Mouse (Mus musculus): ENCODE measurements around the gene Etfdh. TPM values are rescaled to one million over a fixed set of nuclear protein-coding genes. Genes with fewer than 3 reads are reported as not detected.

Etfdh gene
- polyA plus RNA-seq (2016; fragmentation: Nextera tagmentation; extraction: Ambion mirVana), result 88.6 and 129 TPM in 2 replicates

- H3K4me1 ChIP-seq, result peaks cover 7% of the 10 kb centered on the region; the same call in 1 of the 2 replicates
- H3K36me3 ChIP-seq, result peaks cover 27% of the 10 kb centered on the region
- no peaks in the 10 kb centered on the region for H3K27me3 ChIP-seq (ENCODE audit: insufficient read depth, poor library complexity, severe bottlenecking)
- no peaks in the 10 kb centered on the region for H3K9me3 ChIP-seq
- peak within 1 kb of the TSS; percentile 79 for H3K4me3 ChIP-seq
- no peak for DNase-seq (ENCODE audit: low spot score)
- WGBS, result 2% methylated on average over 11 of the region's 11 CpGs
- H3K27ac ChIP-seq, result peak within 1 kb of the TSS; percentile 90
These were observed at the start of gene Etfdh for GRCm38 (mm10) chr3:79629416-79629730. TSS of gene Etfdh (minus strand) at chr3:79629500.

DNA sequence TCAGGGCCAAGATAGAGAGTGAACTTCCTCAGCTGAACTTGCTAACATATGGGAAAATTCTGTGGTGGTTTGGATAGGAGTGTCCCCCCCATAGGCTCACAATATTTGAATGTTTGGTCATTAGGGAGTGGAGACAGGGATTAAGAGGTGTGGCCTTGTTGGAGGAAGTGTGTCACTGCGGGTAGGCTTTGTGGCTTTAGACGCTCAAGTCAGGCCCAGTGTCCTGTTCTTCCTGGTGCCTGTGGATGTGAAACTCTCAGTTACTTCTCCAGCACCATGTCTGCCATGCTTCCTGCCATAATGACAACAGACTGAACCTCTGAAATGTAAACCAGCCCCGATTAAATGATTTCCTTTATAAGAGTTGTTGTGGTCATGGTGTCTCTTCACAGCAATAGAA lies 47.1 kb upstream of the Etfdh start:
- H3K9me3 ChIP-seq, result no peaks in the 10 kb centered on the region
- no peak for DNase-seq (ENCODE audit: low spot score)
- H3K36me3 ChIP-seq, result no peaks in the 10 kb centered on the region
- no peaks in the 10 kb centered on the region for H3K4me1 ChIP-seq
- no peak overlapping the region for H3K4me3 ChIP-seq
- 88% methylated on average over 3 of the region's 3 CpGs for WGBS
- no peaks in the 10 kb centered on the region for H3K27me3 ChIP-seq (ENCODE audit: insufficient read depth, poor library complexity, severe bottlenecking)
- no peak overlapping the region for H3K27ac ChIP-seq

- H3K9me3 ChIP-seq, result no peaks in the 10 kb centered on the region
- no peaks in the 10 kb centered on the region for H3K36me3 ChIP-seq
- no peak overlapping the region for H3K4me3 ChIP-seq
- H3K27me3 ChIP-seq (ENCODE audit: insufficient read depth, poor library complexity, severe bottlenecking), result no peaks in the 10 kb centered on the region
- WGBS, result 81% methylated on average over 5 of the region's 5 CpGs
- no peak overlapping the region for H3K27ac ChIP-seq
- no peak for DNase-seq (ENCODE audit: low spot score)
- H3K4me1 ChIP-seq, result no peaks in the 10 kb centered on the region
These were observed 45.3 kb upstream of the Etfdh start for GRCm38 (mm10) chr3:79674641-79675040.

DNA sequence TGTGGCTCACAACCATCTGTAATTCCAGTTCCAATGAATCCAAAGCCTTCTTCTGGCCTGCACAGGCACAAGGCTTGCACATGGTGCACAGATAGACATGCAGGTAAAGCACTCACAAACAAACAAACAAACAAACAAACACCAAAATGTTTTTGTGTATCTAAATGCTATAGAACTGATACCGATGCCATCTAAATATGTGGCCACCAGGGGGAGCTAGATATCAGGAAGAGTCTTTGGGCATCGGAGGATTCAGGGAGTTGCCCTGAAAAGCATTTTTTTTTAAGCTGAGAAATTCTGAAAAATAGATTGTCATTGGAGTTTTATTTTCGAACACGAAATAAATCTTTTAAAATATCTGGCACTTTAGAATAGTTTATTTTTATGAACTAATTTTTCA lies 43.8 kb upstream of the Etfdh start:
- DNase-seq (ENCODE audit: low spot score), result no peak

GRCm38 (mm10) chr3:79672188-79672587 lies 42.9 kb upstream of the Etfdh start:
- no peak for DNase-seq (ENCODE audit: low spot score)
- no peaks in the 10 kb centered on the region for H3K36me3 ChIP-seq
- H3K27me3 ChIP-seq (ENCODE audit: insufficient read depth, poor library complexity, severe bottlenecking), result no peaks in the 10 kb centered on the region
- H3K9me3 ChIP-seq, result no peaks in the 10 kb centered on the region
- WGBS, result 84% methylated on average over 16 of the region's 16 CpGs
- no peak overlapping the region for H3K27ac ChIP-seq
- no peaks in the 10 kb centered on the region for H3K4me1 ChIP-seq
- no peak overlapping the region for H3K4me3 ChIP-seq

More for the DNA sequence above, 43.8 kb upstream of the Etfdh start:
- Histone ChIP-seq H3K4me1 (no peaks in the 10 kb centered on the region), H3K4me3 (no peak overlapping the region), H3K9me3 (no peaks in the 10 kb centered on the region), H3K27ac (no peak overlapping the region), H3K36me3 (no peaks in the 10 kb centered on the region), H3K27me3 (ENCODE audit: insufficient read depth, poor library complexity, severe bottlenecking) (no peaks in the 10 kb centered on the region)
- 16% methylated on average over 4 of the region's 4 CpGs for WGBS

- DNase-seq (ENCODE audit: low spot score), result no peak
- H3K9me3 ChIP-seq, result no peaks in the 10 kb centered on the region
- H3K36me3 ChIP-seq, result no peaks in the 10 kb centered on the region
- H3K4me1 ChIP-seq, result no peaks in the 10 kb centered on the region
- no peak overlapping the region for H3K27ac ChIP-seq
- no peak overlapping the region for H3K4me3 ChIP-seq
- no peaks in the 10 kb centered on the region for H3K27me3 ChIP-seq (ENCODE audit: insufficient read depth, poor library complexity, severe bottlenecking)
- 84% methylated on average over 7 of the region's 7 CpGs for WGBS
These were observed 41.3 kb upstream of the Etfdh start for GRCm38 (mm10) chr3:79670556-79670955.

- 0 out of 2 replicates have a peak, but pooled peaks cover 4% of the 10 kb centered on the region for H3K27me3 ChIP-seq (ENCODE audit: insufficient read depth, poor library complexity, severe bottlenecking)
- no peak for DNase-seq (ENCODE audit: low spot score)
- 38% methylated on average over 9 of the region's 9 CpGs for WGBS
These were observed 35.6 kb upstream of the Etfdh start for GRCm38 (mm10) chr3:79664787-79665408.

DNA sequence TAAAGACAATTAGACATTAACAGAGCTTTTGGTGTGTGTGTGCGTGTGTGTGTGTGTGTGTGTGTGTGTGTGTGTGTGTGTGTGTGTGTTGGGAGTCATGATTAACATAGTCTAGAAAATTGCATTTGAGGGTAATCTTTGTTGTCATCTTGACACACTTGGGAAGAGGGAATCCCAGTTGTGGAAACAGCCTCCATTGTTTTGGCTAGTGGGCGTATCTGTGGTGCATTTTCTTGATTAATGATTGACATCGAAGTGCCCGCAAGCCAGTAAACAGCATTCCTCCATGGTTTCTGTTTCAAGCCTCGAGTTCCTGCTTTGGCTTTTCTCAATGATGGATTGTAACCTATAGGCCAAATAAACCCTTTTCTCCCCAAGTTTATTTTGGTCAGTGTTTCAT lies 27.4 kb upstream of the Etfdh start:
- H3K4me1 ChIP-seq, result no peaks in the 10 kb centered on the region
- H3K36me3 ChIP-seq, result no peaks in the 10 kb centered on the region
- WGBS, result 67% methylated on average over 5 of the region's 5 CpGs
- no peaks in the 10 kb centered on the region for H3K27me3 ChIP-seq (ENCODE audit: insufficient read depth, poor library complexity, severe bottlenecking)
- DNase-seq (ENCODE audit: low spot score), result no peak
- H3K9me3 ChIP-seq, result no peaks in the 10 kb centered on the region
- no peak overlapping the region for H3K4me3 ChIP-seq
- no peak overlapping the region for H3K27ac ChIP-seq

More at GRCm38 (mm10) chr3:79664787-79665408, 35.6 kb upstream of the Etfdh start:
- Histone ChIP-seq H3K4me3 (no peak overlapping the region), H3K27ac (no peak overlapping the region), H3K9me3 (no peaks in the 10 kb centered on the region), H3K4me1 (no peaks in the 10 kb centered on the region), H3K36me3 (no peaks in the 10 kb centered on the region)

GRCm38 (mm10) chr3:79652129-79652528 lies 22.8 kb upstream of the Etfdh start:
- H3K27me3 ChIP-seq (ENCODE audit: insufficient read depth, poor library complexity, severe bottlenecking), result no peaks in the 10 kb centered on the region

DNA sequence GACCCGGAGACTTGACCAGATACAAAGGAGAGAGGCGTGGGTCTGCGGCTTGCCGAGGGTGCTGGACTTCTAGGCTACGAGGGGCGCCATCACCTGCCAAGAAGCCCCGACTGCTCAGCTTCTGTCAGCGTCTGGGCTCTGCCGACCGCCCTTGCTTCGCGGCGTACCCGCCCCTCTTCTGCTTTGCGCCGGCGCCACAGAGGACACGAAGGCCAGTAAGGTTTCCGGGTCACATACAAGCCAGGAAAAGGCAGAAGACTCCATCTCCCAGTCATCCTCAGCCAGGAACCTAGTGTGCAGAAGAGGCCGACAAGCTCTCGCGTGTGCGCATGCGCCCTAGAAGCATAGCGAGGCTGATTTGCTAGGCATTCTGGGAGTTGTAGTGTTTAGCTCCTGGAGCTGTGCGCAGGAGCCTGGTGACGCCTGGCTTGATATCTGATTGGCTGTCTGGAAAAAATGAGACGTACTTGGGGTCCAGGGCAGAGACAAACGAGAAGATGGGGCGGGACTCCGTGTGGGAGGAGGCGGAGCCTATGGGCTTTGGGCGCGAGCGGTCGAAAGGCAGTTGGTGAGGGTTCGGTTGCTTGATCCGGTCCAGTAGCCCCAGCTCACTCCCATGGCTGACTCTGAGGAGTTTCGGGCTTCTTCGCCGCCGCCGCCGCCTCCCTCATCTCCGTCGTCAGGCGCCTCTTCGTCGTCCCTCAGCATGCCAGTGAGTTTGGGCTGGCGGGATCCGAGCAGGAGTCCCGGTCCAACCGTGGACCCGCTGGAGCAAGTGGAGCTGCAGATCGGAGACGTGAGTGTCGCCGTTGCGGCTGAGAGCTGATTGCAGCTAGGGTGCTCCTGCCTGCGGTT lies 512 bp downstream of the Etfdh start, which contains the start of gene 4930579G24Rik:
TSS of gene 4930579G24Rik (plus strand) at position 519 of the 855 bp plus-strand sequence.
- Histone ChIP-seq H3K4me3 (peak within 1 kb of the TSS; percentile 79), H3K4me1 (peaks cover 7% of the 10 kb centered on the region; the same call in 1 of the 2 replicates), H3K27me3 (ENCODE audit: insufficient read depth, poor library complexity, severe bottlenecking) (no peaks in the 10 kb centered on the region), H3K9me3 (no peaks in the 10 kb centered on the region), H3K27ac (peak within 1 kb of the TSS; percentile 90), H3K36me3 (peaks cover 25% of the 10 kb centered on the region)
- DNase-seq (ENCODE audit: low spot score), result peak; percentile 100
- under 1% methylated on average over 60 of the region's 60 CpGs for WGBS

More at GRCm38 (mm10) chr3:79652129-79652528, 22.8 kb upstream of the Etfdh start:
- no peaks in the 10 kb centered on the region for H3K4me1 ChIP-seq
- no peak overlapping the region for H3K27ac ChIP-seq
- no peaks in the 10 kb centered on the region for H3K9me3 ChIP-seq
- H3K4me3 ChIP-seq, result no peak overlapping the region
- no peak for DNase-seq (ENCODE audit: low spot score)
- no peaks in the 10 kb centered on the region for H3K36me3 ChIP-seq
- 87% methylated on average over 6 of the region's 6 CpGs for WGBS

DNA sequence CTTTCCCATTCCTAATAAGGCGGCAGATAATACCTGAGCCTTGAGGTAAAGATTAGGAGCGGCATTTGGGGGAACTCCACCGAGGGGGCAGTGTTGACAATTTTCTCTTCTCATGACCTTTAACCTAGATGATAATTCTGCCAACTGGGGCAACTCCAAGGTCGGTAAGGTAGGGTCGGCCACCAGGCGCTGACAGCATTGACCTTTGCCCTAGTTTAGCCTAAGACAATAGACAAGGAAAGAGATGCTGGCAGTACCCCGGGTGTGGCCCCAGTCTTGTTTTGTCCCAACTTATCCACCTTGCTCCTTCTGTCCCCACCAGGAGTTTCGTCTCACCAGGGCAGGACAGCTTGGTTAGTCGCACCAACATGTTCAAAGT lies 1.1 kb downstream of the Etfdh start:
- peak overlapping the region; percentile 90 for H3K27ac ChIP-seq
- 1% methylated on average over 9 of the region's 9 CpGs for WGBS
- H3K4me1 ChIP-seq, result peaks cover 7% of the 10 kb centered on the region; the same call in 1 of the 2 replicates
- peaks cover 19% of the 10 kb centered on the region for H3K36me3 ChIP-seq
- no peaks in the 10 kb centered on the region for H3K27me3 ChIP-seq (ENCODE audit: insufficient read depth, poor library complexity, severe bottlenecking)
- DNase-seq (ENCODE audit: low spot score), result no peak
- H3K4me3 ChIP-seq, result peak overlapping the region; percentile 79
- H3K9me3 ChIP-seq, result no peaks in the 10 kb centered on the region

DNA sequence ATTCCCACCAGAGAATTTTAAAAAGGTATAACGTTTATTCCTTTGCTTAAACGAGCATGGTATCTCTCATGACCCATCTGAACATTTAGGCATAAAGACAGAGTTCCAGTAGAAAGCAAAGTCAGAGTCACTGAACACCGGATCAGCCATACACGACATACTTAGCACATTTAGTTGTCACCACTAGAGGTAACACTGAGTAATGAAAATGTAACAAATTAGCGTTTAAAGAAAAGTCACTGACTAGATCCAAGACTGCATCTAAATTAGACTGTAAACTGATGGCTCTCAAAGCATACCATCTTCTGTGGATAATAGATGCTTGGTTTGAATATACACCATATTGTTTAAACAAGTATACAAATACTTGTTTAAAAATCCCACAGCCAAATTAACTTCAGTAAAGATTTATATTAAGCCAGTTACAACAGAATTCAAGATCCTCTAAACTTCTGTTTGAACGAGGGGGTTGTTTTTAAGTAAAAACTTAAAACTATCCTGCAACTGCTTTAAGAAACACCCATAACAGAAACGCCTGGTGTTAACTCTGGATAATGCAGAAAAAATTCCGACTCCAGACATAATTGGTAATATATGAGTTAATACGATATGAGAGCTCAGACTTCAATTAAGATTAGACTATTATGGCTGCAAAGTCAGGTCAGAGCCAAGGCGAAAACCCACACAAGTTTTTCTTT lies 1.7 kb downstream of the Etfdh start:
- DNase-seq (ENCODE audit: low spot score), result no peak

DNA sequence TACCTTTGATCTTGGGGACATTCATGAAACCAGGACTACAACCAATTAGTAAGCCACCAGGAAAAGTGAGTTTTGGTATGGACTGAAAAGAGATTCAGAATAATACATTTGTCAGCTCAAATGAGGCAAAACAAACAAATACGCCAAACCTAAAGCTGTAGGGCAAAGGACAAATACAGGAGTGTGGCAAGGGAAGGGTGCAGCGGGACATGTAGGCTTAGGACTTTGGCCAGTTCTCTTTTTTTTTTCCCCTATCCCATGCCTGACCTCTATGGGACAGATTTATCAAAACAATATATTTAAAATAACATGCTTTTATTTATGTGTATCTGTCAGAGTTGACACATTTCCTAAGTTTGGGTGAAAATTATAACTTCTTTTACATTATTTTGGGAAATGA lies 19.4 kb downstream of the Etfdh start:
- peaks cover 73% of the 10 kb centered on the region for H3K36me3 ChIP-seq

More for the DNA sequence above, 1.7 kb downstream of the Etfdh start:
- Histone ChIP-seq H3K27ac (peak overlapping the region; percentile 90), H3K36me3 (peaks cover 20% of the 10 kb centered on the region), H3K9me3 (no peaks in the 10 kb centered on the region), H3K27me3 (ENCODE audit: insufficient read depth, poor library complexity, severe bottlenecking) (no peaks in the 10 kb centered on the region), H3K4me3 (peak overlapping the region; percentile 79), H3K4me1 (peaks cover 7% of the 10 kb centered on the region; the same call in 1 of the 2 replicates)
- WGBS, result 29% methylated on average over 10 of the region's 10 CpGs

More for the DNA sequence above, 19.4 kb downstream of the Etfdh start:
- DNase-seq (ENCODE audit: low spot score), result no peak
- no peaks in the 10 kb centered on the region for H3K4me1 ChIP-seq
- no peaks in the 10 kb centered on the region for H3K9me3 ChIP-seq
- no peak overlapping the region for H3K4me3 ChIP-seq
- WGBS, result 94% methylated on average over 2 of the region's 2 CpGs
- H3K27me3 ChIP-seq (ENCODE audit: insufficient read depth, poor library complexity, severe bottlenecking), result no peaks in the 10 kb centered on the region
- no peak overlapping the region for H3K27ac ChIP-seq
